Mouse (Mus musculus): Measurements from ENCODE around the gene Wasf1.

GRCm38 (mm10) chr10:40868081-40868480, 15.2 kb upstream of the Wasf1 start:
- TF ChIP-seq EP300 (optimal IDR thresholded peaks at IDR 0.05), result no peak
- TF ChIP-seq CTCF (IDR thresholded peaks at IDR 0.05; ENCODE audit: low read depth), result no peak
